Mouse (Mus musculus) liver, postnatal 0 days (tissue): ENCODE measurements around the gene Glo1.

Experiments
- CTCF ChIP-seq: sonication (generic); IDR thresholded peaks from 2 replicates; pipeline ENCODE4 v1.5.1; 2016; ENCODE audit warnings: antibody characterized with exemption, low read depth
- EP300 ChIP-seq: IDR thresholded peaks from 2 replicates; pipeline ENCODE4 v1.6.1; 2016; ENCODE audit warnings: antibody characterized with exemption, low read depth, mild to moderate bottlenecking

- TF ChIP-seq CTCF (no peak), EP300 (no peak)
Measured at GRCm38 (mm10) chr17:30536651-30537050, 90.0 kb downstream of the Glo1 start.
